Mouse (Mus musculus): ENCODE measurements around the gene Vdr.

The Vdr gene

GRCm38 (mm10) chr15:97826588-97827261 is 83.7 kb downstream of the Vdr start:
- DNase-seq: no peak

- DNase-seq: no peak
Measured at GRCm38 (mm10) chr15:97825941-97826587, 84.4 kb downstream of the Vdr start.

- peak; percentile 60 for DNase-seq
Measured at GRCm38 (mm10) chr15:97825071-97825940, 85.1 kb downstream of the Vdr start.

- DNase-seq: no peak
Measured at GRCm38 (mm10) chr15:97824042-97824441, 86.4 kb downstream of the Vdr start.

GRCm38 (mm10) chr15:97823479-97823878 is 87.0 kb downstream of the Vdr start:
- no peak for DNase-seq

GRCm38 (mm10) chr15:97822545-97823228 is 87.7 kb downstream of the Vdr start:
- DNase-seq: no peak

- no peak for DNase-seq
Measured at GRCm38 (mm10) chr15:97821983-97822363, 88.5 kb downstream of the Vdr start.

GRCm38 (mm10) chr15:97821321-97821982 is 89.0 kb downstream of the Vdr start:
- no peak for DNase-seq

- DNase-seq: no peak
Measured at GRCm38 (mm10) chr15:97819937-97820336, 90.5 kb downstream of the Vdr start.

GRCm38 (mm10) chr15:97816199-97816994 is 94.0 kb downstream of the Vdr start:
- DNase-seq: no peak

GRCm38 (mm10) chr15:97815254-97815653 is 95.2 kb downstream of the Vdr start:
- no peak for DNase-seq

GRCm38 (mm10) chr15:97814703-97815102 is 95.7 kb downstream of the Vdr start:
- DNase-seq: no peak

GRCm38 (mm10) chr15:97813452-97814204 is 96.8 kb downstream of the Vdr start:
- DNase-seq: no peak

GRCm38 (mm10) chr15:97812875-97813274 is 97.6 kb downstream of the Vdr start:
- no peak for DNase-seq

- DNase-seq: peak; percentile 49
Measured at GRCm38 (mm10) chr15:97812126-97812525, 98.3 kb downstream of the Vdr start.

- DNase-seq: no peak
Measured at GRCm38 (mm10) chr15:97811307-97811706, 99.1 kb downstream of the Vdr start.

- no peak for DNase-seq
Measured at GRCm38 (mm10) chr15:97810399-97810798, 100.0 kb downstream of the Vdr start.

GRCm38 (mm10) chr15:97809942-97810341 is 100.5 kb downstream of the Vdr start:
- DNase-seq: no peak

- DNase-seq: no peak
Measured at GRCm38 (mm10) chr15:97809206-97809605, 101.2 kb downstream of the Vdr start.

- no peak for DNase-seq
Measured at GRCm38 (mm10) chr15:97808532-97808931, 101.9 kb downstream of the Vdr start.

- DNase-seq: no peak
Measured at GRCm38 (mm10) chr15:97807867-97808266, 102.6 kb downstream of the Vdr start.

Data from right cerebral cortex, postnatal 4 days (tissue).